Mouse (Mus musculus) stomach, embryonic 16.5 days (tissue): ENCODE results near the gene Col23a1. TPM values are rescaled to one million over a fixed set of nuclear protein-coding genes. Genes with fewer than 3 reads are reported as not detected.
A peak's percentile ranks its signal among the peaks of the same experiment; 100 is the strongest.

Experiments
- ATAC-seq: fragments of 200-750 bp; cut with Nextera tagmentation; 2 replicates; pipeline ENCODE4 v1.8.0; 2017; ENCODE audit warnings: moderate number of reproducible peaks, moderate TSS enrichment; ENCODE audit not compliant: insufficient read depth, low FRiP score
- H3K27ac ChIP-seq: fragments of 300-500 bp; sonication (generic); 2 replicates; pipeline ENCODE4 v1.5.1; 2014; ENCODE audit warnings: low read length
- H3K27me3 ChIP-seq: fragments of 300-500 bp; sonication (generic); 2 replicates; pipeline ENCODE4 v1.6.1; 2014; ENCODE audit warnings: low read length, control low read depth, mixed read lengths; ENCODE audit not compliant: control insufficient read depth, insufficient read depth
- H3K36me3 ChIP-seq: fragments of 300-500 bp; sonication (generic); 2 replicates; pipeline ENCODE4 v1.6.1; 2014; ENCODE audit warnings: low read length; ENCODE audit not compliant: control insufficient read depth, insufficient read depth
- H3K4me1 ChIP-seq: fragments of 300-500 bp; sonication (generic); 2 replicates; pipeline ENCODE4 v1.6.1; 2014; ENCODE audit warnings: low read length, control low read depth, mixed read lengths; ENCODE audit not compliant: control insufficient read depth, insufficient read depth
- H3K4me2 ChIP-seq: fragments of 300-500 bp; sonication (generic); 2 replicates; pipeline ENCODE4 v1.6.1; 2014; ENCODE audit warnings: low read depth, low read length, mixed read lengths
- H3K4me3 ChIP-seq: fragments of 300-500 bp; sonication (generic); replicated peaks from 2 replicates; pipeline ENCODE4 v1.5.1; 2014; ENCODE audit warnings: mild to moderate bottlenecking, low read length
- H3K9ac ChIP-seq: fragments of 300-500 bp; sonication (generic); 2 replicates; pipeline ENCODE4 v1.6.1; 2014; ENCODE audit warnings: low read length
- H3K9me3 ChIP-seq: fragments of 300-500 bp; sonication (generic); replicated peaks from 2 replicates; pipeline ENCODE4 v1.6.1; 2016; ENCODE audit warnings: low read length, control low read depth; ENCODE audit not compliant: control insufficient read depth
- WGBS: fragments of 180-500 bp; shearing (Covaris S2); extraction: QIAGEN DNeasy Blood & Tissue Kit; methylation state at CpG from one replicate; pipeline ENCODE4 v1.1.7; 2014; 5-methylcytosine and 5-hydroxymethylcytosine counted together
- polyA plus RNA-seq: library from polyadenylated mRNA; unstranded; fragments of >200 nt; fragmentation: Nextera tagmentation; extraction: Ambion mirVana; gene quantifications from 2 replicates; pipeline ENCODE4 v1.2.1, GENCODE M21; 2015

Col23a1 gene
- polyA plus RNA-seq, 1 experiment from 2014 or later: 7.0 TPM

GRCm38 (mm10) chr11:51552091-51552490, 262.4 kb downstream of the Col23a1 start:
- Histone ChIP-seq H3K27me3 (no peaks in the 10 kb centered on the region), H3K4me3 (no peak overlapping the region), H3K4me2 (no peak overlapping the region), H3K9me3 (no peaks in the 10 kb centered on the region), H3K27ac (no peak overlapping the region), H3K9ac (no peak overlapping the region), H3K4me1 (peaks cover 11% of the 10 kb centered on the region), H3K36me3 (no peaks in the 10 kb centered on the region)
- 53% methylated on average over 3 of the region's 3 CpGs for WGBS
- ATAC-seq: no peak

GRCm38 (mm10) chr11:51554590-51554989, 264.9 kb downstream of the Col23a1 start:
- no peaks in the 10 kb centered on the region for H3K9me3 ChIP-seq
- 0 out of 2 replicates have a peak overlapping the region, but pooled peaks have one; percentile 14 for H3K4me2 ChIP-seq
- 64% methylated on average over 10 of the region's 10 CpGs for WGBS
- no peak for ATAC-seq
- no peak overlapping the region for H3K9ac ChIP-seq
- H3K36me3 ChIP-seq: no peaks in the 10 kb centered on the region
- no peak overlapping the region for H3K27ac ChIP-seq
- H3K27me3 ChIP-seq: no peaks in the 10 kb centered on the region
- peaks cover 11% of the 10 kb centered on the region for H3K4me1 ChIP-seq
- no peak overlapping the region; the same call in 1 of the 2 replicates for H3K4me3 ChIP-seq

- Histone ChIP-seq H3K36me3 (no peaks in the 10 kb centered on the region), H3K27ac (no peak overlapping the region), H3K9ac (no peak overlapping the region), H3K4me3 (no peak overlapping the region), H3K27me3 (no peaks in the 10 kb centered on the region), H3K9me3 (no peaks in the 10 kb centered on the region), H3K4me1 (peaks cover 11% of the 10 kb centered on the region), H3K4me2 (no peak overlapping the region)
- WGBS: 44% methylated on average over 2 of the region's 2 CpGs
- ATAC-seq: no peak
Measured at GRCm38 (mm10) chr11:51555066-51555465, 265.3 kb downstream of the Col23a1 start.

- H3K27me3 ChIP-seq: no peaks in the 10 kb centered on the region
- H3K4me2 ChIP-seq: no peak overlapping the region
- no peaks in the 10 kb centered on the region for H3K36me3 ChIP-seq
- 97% methylated on average over 1 of the region's 1 CpGs for WGBS
- no peak overlapping the region for H3K4me3 ChIP-seq
- H3K9me3 ChIP-seq: no peaks in the 10 kb centered on the region
- H3K4me1 ChIP-seq: no peaks in the 10 kb centered on the region
- no peak overlapping the region for H3K27ac ChIP-seq
- H3K9ac ChIP-seq: no peak overlapping the region
- ATAC-seq: no peak
Measured at GRCm38 (mm10) chr11:51563276-51563675, 273.6 kb downstream of the Col23a1 start.

- Histone ChIP-seq H3K9me3 (no peaks in the 10 kb centered on the region), H3K4me1 (no peaks in the 10 kb centered on the region), H3K9ac (no peak overlapping the region), H3K27ac (no peak overlapping the region), H3K36me3 (no peaks in the 10 kb centered on the region), H3K27me3 (no peaks in the 10 kb centered on the region), H3K4me2 (no peak overlapping the region), H3K4me3 (no peak overlapping the region)
- WGBS: 38% methylated on average over 3 of the region's 3 CpGs
- no peak for ATAC-seq
Measured at GRCm38 (mm10) chr11:51565062-51565461, 275.3 kb downstream of the Col23a1 start.

- Histone ChIP-seq H3K9ac (no peak overlapping the region), H3K4me2 (no peak overlapping the region), H3K4me3 (no peak overlapping the region), H3K9me3 (no peaks in the 10 kb centered on the region), H3K27ac (no peak overlapping the region), H3K27me3 (no peaks in the 10 kb centered on the region), H3K4me1 (no peaks in the 10 kb centered on the region), H3K36me3 (no peaks in the 10 kb centered on the region)
- no peak for ATAC-seq
- 90% methylated on average over 6 of the region's 6 CpGs for WGBS
Measured at GRCm38 (mm10) chr11:51565951-51566350, 276.2 kb downstream of the Col23a1 start.

- WGBS: 79% methylated on average over 4 of the region's 4 CpGs
- no peak overlapping the region for H3K4me3 ChIP-seq
Measured at GRCm38 (mm10) chr11:51568801-51569200, 279.1 kb downstream of the Col23a1 start.

GRCm38 (mm10) chr11:51576454-51576853, 286.7 kb downstream of the Col23a1 start:
- 79% methylated on average over 4 of the region's 4 CpGs for WGBS
- ATAC-seq: no peak
- no peak overlapping the region for H3K27ac ChIP-seq

More at GRCm38 (mm10) chr11:51568801-51569200, 279.1 kb downstream of the Col23a1 start:
- Histone ChIP-seq H3K9me3 (no peaks in the 10 kb centered on the region), H3K27ac (no peak overlapping the region), H3K36me3 (no peaks in the 10 kb centered on the region), H3K9ac (no peak overlapping the region), H3K4me1 (no peaks in the 10 kb centered on the region), H3K27me3 (no peaks in the 10 kb centered on the region), H3K4me2 (no peak overlapping the region)
- no peak for ATAC-seq

GRCm38 (mm10) chr11:51577587-51577986, 287.9 kb downstream of the Col23a1 start:
- H3K27ac ChIP-seq: no peak overlapping the region
- no peak overlapping the region for H3K4me3 ChIP-seq
- H3K9me3 ChIP-seq: no peaks in the 10 kb centered on the region
- WGBS: 69% methylated on average over 7 of the region's 7 CpGs
- no peak overlapping the region for H3K4me2 ChIP-seq
- no peak overlapping the region for H3K9ac ChIP-seq
- no peaks in the 10 kb centered on the region for H3K36me3 ChIP-seq
- no peak for ATAC-seq
- H3K27me3 ChIP-seq: no peaks in the 10 kb centered on the region
- H3K4me1 ChIP-seq: no peaks in the 10 kb centered on the region

More at GRCm38 (mm10) chr11:51576454-51576853, 286.7 kb downstream of the Col23a1 start:
- H3K4me2 ChIP-seq: no peak overlapping the region
- no peak overlapping the region for H3K4me3 ChIP-seq
- H3K36me3 ChIP-seq: no peaks in the 10 kb centered on the region
- H3K4me1 ChIP-seq: no peaks in the 10 kb centered on the region
- H3K9ac ChIP-seq: no peak overlapping the region
- no peaks in the 10 kb centered on the region for H3K27me3 ChIP-seq
- H3K9me3 ChIP-seq: no peaks in the 10 kb centered on the region

GRCm38 (mm10) chr11:51579024-51579423, 289.3 kb downstream of the Col23a1 start:
- H3K4me2 ChIP-seq: no peak overlapping the region
- ATAC-seq: no peak
- no peak overlapping the region for H3K27ac ChIP-seq
- no peak overlapping the region for H3K4me3 ChIP-seq
- WGBS: 70% methylated on average over 4 of the region's 4 CpGs
- no peaks in the 10 kb centered on the region for H3K9me3 ChIP-seq
- H3K36me3 ChIP-seq: no peaks in the 10 kb centered on the region
- H3K4me1 ChIP-seq: peaks cover 4% of the 10 kb centered on the region
- H3K27me3 ChIP-seq: no peaks in the 10 kb centered on the region
- H3K9ac ChIP-seq: no peak overlapping the region
